Mouse (Mus musculus): ENCODE data around the gene Il4i1.

The Il4i1 gene

DNA sequence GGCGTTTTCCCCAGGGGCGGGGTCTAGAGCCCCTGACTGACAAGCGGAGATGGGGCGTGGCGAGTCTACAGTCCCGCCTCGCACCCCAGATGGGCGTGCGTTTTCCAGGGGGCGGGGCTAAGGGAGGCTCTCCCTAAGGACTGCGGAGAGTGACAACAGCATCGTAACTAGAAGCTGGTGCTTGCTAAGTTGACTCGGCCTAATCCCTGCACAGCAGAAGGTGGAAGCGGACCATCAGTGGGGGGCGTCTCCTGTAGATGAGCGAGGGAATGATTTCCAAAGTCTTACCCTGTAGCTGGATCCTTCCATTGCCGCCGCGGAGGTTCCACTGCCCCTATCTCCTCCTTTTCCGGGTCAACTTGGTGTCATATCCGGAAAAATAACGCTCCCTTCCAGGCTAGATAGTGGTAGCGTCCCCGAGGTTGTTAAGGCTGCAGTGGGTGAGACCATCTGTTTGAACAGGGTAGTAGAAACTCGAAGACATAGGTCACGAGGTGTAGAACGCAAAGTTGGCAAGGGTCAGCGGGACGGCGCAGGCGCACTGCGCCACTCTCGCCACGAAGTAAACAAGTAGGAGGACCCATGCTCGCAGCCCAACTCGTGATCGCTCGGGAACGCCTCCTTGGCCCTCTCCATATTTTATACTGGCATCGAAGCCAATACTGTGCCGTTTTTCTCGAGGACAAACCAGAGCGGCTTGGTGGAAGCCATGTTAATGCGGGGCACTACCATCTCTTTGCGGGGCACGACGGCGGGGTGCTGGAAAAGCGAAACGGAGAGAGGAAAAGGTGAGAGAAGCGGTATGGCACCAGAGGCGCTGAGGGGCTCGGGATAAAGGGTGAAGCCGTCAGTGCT lies 32.6 kb downstream of the Il4i1 start, which contains the start of the genes Akt1s1 and Tbc1d17:
Gene Akt1s1 (plus strand): TSS at position 431 of the 855 bp plus-strand sequence.
Gene Tbc1d17 (minus strand): TSS at position 519 of the 855 bp plus-strand sequence.
- DNase-seq (ENCODE audit: low spot score in 2 of 2): peak; percentile 99 to 100

DNA sequence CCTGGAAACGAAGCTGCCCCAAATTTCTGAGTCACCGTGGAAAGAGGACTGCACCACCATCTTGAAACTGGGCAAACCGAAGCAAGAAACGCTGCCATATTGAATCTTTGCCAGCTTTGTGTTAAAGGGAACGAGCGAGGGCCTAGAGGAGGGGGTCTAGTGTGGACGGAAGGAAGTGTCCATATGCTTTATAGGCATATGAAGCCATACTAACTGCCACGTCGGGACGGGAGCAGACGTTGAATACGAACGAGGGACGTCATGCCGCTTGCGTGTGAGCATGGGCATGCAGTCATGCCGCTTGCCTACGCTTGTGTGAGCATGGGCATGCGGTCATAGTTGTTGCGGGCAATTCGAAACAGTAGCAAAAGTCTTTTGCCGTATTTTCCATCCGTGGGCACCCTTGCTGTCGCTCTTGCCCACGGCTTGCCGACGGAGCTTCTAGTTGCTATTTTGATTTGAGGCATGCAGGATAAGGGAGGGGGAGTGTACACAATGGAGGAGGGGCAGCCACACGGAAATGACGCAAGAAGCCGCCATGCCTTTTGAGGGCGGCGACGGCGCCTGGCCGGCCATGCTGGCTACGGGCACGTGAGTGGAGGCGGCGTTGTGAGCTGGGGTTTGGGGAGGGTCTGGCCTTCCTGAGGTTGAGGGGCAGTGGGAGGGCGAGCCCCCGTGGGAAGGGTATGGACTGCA lies 33.4 kb downstream of the Il4i1 start:
- peak; percentile 89 to 93 for DNase-seq (ENCODE audit: low spot score in 2 of 2)

DNA sequence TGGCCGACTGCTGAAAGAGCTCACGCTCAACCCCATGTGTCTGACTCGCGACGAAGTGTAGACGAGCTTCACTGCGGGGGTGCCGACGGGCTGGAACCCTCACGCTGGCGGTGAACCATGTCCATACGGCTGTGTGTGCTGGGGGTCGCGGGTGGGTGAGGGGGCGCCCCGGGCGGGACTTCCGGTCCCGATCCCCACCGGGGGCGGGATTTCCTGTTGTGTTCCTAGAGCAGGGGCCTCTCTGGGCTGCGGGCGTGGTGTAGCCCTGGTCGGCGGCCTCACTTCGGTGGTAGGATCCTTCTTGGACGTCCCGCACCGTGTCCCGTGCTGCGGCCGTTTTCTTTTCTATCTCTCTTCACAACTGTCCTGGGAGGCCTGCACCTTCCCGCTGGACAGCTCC lies 34.0 kb downstream of the Il4i1 start:
- DNase-seq (ENCODE audit: low spot score in 2 of 2): peak; percentile 64 to 73

DNA sequence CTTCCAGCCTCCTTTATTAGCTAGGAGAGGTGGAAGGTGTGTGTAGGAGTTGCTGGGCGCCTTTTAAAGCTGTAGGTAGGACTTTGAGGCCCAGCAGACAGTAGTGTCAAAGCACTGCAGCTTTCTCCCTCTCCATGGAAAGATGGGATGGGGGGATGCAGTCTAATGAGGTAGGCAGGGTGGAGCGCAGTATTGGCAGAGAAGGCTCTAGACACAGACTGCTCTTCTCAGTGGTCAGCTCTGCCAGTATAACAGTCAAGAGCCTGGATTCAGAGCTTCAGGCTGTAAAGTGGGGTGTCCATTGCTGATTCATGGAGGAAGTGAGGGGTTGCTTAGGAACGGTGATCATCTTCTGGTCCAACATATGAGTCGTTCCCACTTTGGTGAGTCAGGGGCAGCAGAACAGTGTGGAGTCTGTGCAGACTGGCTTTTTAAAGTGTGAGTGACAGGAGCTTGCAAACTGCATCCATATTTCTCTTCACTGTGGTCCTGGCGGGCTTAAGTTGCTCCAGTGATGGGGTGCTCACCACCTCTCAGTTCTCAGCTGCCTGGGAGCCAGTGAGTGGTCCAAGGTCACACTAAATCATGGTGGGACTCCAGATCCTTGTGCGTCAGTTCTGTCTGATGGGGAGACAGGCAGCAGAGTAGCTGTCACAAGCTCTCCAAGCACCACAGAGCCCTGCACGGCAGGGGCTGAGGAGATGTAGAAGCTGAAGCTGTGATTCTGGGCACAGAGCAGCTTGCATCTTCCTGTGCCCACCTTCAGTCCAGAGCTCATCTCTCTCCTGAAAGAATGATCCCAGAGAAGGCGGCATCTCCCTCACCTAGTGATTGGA lies 34.8 kb downstream of the Il4i1 start:
- DNase-seq (ENCODE audit: low spot score in 2 of 2): peak in 1 of 2 experiments; percentile 10

DNA sequence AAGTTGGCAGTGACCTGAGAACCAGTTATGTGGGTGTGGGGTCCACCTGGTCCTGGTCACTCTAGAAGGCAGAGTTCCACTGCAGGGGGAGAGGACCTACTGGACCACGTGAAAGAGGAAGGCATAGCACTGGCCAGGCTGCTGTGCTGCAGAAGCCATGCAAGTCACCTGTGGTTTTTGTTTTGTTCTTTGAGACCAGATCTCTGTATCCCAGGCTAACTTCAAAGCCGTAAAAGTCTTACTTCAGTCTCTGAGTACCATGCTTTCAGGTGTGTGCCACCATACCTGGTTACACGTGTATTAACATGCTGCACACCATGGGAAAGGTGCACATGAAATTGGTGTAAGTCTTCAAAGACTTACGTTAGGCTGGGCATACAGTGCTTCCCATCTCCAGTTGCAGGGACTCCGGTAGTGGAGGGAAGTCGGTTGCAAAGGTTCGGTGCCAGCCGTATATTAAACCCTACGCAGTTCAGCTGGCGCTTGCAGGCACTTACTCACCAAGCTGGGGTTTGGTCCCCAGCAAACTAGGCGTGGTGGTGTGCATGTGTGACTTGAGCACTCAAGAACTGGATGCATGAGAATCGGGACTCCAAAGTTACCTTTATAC lies 35.5 kb downstream of the Il4i1 start:
- no peak for DNase-seq (ENCODE audit: low spot score in 2 of 2)

DNA sequence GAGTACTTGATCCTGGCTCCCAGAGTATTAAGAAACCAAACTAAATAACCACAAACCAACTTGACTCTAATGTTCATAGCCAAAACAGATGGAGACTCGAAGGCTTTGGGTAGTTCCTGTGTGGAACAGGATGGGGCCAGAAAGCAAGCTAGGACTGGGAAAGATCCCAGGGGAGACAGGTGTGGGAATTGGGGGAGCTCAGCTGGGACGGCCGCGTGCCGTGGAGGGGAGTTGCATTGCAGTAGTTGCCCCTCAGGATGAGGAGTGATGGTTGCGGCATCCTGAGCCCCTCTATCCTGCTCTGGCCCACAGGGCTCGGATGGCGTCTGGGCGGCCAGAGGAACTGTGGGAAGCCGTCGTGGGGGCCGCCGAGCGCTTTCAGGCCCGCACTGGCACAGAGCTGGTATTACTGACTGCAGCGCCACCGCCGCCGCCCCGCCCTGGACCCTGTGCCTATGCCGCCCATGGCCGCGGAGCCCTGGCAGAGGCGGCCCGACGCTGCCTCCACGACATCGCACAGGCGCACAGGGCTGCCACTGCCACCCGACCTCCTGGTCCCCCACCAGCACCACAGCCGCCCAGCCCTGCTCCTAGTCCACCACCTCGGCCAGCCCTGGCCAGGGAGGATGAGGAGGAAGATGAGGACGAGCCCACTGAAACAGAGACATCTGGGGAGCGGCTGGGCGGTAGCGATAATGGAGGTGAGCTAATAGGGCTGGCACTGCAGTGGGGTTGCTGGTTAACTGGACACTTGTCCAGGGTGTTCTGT lies 36.3 kb downstream of the Il4i1 start:
- no peak for DNase-seq (ENCODE audit: low spot score in 2 of 2)

DNA sequence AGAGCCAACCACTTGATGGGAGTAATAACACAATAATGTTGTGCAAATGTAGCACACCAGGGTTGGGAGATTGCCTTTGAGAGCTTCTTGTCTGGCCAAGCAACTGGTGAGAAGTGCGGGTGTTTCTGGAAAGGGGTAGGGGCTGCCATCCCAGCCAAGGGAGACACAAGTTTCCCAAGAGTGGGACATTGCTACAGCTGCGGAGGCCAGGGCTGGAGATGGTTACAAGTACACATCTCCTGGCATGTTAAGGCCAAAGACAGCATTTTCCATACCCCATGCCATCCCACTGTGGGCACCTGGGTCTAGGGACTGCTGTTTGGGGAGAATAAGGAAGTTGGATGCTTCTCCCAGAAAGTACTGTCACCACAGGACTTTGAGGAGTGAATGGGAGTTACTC lies 36.9 kb downstream of the Il4i1 start:
- no peak for DNase-seq (ENCODE audit: low spot score in 2 of 2)

DNA sequence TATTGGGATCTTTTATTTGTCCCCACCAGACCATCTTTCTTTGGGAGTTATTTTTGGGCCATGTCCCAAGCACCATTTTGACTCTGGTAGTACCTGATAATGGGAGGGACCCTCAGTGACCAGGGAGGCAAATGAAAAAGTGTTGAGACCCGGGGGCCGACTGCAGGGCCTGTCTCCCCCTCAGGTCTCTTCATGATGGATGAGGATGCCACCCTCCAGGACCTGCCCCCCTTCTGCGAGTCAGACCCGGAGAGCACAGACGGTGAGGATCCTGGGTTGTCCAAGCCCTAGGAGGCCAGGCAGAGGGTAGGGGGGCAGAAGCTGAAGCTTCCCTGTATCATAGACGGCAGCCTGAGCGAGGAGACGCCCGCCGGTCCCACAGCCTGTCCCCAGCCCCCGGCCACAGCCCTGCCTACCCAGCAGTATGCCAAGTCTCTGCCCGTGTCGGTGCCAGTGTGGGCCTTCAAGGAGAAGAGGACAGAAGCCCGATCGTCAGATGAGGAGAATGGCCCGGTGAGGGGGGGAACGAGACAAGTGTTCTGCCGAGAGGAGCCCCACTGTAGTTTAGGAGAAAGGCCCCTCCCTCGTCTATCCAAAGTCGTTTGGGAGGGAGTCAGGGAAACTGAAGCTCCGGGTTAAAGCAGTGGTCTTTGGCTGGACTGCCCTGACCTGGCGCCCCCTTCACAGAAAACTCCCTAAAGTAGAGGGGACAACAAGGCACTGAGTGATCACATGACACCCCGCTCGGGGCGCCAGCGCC lies 37.6 kb downstream of the Il4i1 start:
- DNase-seq (ENCODE audit: low spot score in 2 of 2): no peak

DNA sequence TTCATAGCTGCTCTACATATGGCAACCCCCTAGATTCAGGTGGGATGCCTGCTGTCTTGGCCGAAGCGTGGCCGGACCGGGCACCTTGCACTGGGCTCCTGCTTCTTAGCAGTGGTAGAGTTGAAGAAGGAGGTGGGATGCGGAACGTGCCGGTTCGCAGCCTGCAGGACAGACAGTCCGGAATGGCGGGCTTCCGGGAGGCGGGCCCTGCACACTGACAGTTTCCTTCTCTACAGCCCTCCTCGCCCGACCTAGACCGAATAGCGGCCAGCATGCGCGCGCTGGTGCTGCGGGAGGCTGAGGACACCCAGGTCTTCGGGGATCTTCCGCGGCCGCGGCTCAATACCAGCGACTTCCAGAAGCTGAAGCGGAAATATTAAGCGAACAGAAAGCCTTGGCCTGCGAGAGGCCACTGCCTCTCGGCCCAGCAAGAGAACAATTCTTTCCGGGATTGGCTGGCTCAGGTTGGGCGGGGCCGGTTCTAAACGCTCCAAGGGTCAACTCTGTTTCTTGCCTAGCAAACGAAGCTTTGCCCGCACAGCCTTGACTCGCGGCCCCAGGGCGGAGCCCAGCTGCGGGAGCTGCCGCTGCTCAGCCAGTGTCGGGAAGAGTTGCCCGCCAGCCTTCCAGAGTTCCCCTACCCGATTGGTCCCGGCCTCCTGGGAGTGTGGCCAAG lies 38.3 kb downstream of the Il4i1 start:
- peak; percentile 60 to 73 for DNase-seq (ENCODE audit: low spot score in 2 of 2)

DNA sequence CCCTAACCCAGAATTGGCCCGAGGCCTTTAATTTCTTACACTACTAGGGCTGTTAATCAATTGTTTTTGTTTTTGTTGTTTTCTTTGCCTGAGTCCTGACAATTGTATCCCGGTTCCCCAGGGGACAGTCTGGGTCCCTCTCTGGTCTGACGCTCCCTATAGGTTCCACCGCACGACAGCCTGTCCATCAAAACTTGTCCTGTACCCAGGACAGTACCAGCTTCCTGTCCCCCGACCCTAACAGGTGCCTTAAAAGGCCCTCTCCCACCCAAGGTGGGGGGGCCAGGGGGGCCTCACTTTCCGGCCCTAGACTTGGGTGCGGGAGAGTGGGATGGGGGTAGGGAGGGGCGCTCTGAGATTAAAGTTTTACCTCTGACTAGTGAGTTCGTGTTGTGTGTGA lies 38.8 kb downstream of the Il4i1 start:
- no peak for DNase-seq (ENCODE audit: low spot score in 2 of 2)

DNA sequence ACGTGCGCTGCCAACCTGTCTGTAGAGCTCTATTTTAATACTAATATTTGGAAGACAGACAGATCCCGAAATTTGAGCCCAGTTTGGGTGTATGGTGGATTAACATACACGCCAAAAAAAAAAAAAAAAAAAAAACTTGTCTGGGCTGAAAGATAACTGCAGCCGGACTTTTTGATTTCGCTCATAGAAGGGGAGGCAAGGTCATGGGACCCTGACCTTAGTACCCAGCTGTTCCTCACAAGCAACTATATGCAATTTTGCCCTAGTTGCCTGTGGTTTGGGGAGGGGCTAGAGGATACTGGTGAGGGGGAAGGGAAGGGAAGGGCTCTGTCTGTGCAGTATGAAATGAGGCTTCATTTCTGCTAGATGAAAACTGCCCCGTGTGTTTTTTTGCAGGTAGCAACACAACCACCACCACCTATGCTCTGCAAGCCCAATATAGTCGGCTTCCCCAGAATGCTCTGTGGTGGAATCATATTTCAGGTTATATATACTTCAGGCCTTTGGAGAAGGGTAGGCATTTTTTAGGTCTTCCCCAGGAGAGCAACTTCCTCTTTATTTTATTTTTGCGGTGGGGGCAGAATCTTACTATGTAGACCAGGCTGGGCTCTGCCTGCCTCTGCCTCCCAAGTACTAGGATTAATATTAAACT lies 40.2 kb downstream of the Il4i1 start:
- DNase-seq (ENCODE audit: low spot score in 2 of 2): no peak

DNA sequence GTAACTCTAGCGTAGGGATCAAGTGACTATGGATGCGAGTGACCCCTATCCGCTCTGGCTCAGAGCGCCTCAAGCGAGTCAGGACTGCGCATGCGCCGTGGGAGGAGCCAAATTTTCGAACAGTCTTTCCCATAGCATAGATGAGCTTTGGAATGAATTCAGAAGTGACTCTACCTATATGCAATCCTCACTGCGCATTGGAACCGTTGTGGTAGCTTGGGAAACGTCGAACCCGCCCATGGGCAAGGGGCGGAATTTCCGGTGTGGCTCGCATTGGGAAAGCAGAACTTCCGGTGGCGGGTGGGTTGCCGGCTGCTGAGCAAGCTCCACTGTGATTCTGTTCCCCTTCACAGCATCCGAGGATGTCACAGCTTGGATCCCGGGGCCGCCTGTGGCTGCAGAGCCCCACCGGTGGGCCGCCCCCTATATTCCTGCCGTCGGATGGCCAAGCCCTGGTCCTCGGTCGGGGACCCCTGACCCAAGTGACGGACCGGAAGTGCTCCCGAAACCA lies 40.9 kb downstream of the Il4i1 start, which contains the start of gene Pnkp:
Gene Pnkp (plus strand): TSS at position 98 of the 511 bp plus-strand sequence.
- DNase-seq (ENCODE audit: low spot score in 2 of 2): peak; percentile 95

DNA sequence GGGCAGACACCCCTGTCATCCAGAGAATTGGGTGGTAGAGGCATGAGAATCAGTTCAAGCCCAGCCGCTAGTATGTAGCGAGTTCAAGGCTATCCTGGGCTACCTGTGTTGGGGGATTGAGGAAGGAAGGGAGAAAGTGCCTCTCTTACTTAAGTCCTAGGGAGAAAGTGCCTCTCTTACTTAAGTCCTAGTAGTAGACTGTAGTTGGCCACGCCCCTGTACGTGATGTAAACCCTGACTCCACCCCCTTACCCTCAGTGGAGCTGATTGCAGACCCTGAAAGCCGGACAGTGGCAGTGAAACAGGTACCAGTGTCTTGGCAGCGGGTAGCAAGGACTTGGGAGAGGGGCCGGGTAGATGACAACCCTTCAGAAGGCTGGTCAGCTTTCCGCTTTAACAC lies 41.7 kb downstream of the Il4i1 start:
- no peak for DNase-seq (ENCODE audit: low spot score in 2 of 2)

DNA sequence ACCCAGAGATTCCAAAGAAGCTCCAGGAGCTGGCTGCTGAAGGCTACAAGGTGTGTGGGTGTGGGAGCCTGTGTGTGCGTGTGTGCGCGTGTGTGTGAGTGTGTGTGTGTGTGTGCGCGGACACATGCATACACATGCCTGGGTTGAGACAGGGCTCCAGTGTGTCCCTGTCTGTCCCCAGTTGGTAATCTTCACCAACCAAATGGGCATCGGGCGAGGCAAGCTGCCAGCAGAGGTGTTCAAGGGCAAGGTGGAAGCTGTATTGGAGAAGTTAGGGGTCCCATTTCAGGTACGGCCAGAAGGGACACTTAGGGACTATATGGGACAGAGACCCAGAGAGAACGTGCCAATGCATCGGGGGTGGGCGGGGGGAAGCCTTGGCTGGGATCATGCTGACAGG lies 43.7 kb downstream of the Il4i1 start:
- no peak for DNase-seq (ENCODE audit: low spot score in 2 of 2)

DNA sequence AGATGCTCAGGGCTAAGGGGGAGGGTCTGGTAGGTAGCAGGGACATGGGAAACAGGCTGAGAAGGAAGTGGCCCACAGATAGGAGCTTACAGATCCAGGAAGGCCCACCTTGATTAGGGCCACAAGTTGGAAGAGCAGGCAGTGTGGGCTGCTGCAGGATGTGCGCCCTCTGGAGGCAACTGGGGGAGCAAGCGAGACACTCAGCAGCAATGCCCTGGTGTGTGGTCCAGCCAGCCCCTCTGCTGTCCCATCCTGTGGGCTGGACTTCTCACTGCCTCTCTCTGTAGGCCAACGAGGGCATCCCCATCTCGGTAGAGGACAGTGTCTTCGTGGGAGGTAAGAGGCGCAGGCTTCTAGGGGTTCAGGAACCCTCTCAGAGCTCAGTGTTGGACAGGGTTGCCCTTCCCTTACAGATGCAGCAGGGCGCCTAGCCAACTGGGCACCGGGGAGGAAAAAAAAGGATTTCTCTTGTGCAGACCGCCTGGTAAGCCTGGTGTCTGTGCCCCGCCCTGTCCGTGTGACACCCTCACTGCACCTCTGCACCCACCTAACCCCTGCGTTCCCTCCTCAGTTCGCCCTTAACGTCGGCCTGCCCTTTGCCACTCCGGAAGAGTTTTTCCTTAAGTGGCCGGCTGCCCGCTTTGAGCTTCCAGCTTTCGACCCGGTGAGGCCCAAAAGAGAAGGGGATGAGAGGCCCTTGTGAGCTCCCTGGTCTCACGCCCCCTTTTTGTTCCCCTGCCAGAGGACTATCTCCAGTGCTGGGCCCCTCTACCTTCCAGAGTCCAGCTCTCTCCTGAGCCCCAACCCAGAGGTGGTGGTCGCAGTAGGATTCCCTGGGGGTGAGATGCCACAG lies 44.6 kb downstream of the Il4i1 start:
- DNase-seq (ENCODE audit: low spot score in 2 of 2): peak; percentile 66 to 72

DNA sequence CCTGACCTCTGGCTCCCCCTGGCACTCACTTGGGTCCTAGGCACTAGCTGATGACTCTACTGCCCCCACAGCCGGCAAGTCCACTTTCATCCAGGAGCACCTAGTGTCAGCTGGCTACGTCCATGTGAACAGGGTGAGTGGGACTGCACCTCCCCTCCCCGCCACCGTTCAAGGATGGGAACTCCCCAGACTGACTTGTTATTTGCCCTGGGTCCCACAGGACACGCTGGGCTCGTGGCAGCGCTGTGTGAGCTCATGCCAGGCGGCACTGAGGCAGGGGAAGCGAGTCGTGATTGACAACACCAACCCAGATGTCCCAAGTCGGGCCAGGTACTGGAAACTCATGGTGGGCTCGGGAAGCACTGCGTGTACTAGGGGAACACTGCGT lies 45.2 kb downstream of the Il4i1 start:
- no peak for DNase-seq (ENCODE audit: low spot score in 2 of 2)

DNA sequence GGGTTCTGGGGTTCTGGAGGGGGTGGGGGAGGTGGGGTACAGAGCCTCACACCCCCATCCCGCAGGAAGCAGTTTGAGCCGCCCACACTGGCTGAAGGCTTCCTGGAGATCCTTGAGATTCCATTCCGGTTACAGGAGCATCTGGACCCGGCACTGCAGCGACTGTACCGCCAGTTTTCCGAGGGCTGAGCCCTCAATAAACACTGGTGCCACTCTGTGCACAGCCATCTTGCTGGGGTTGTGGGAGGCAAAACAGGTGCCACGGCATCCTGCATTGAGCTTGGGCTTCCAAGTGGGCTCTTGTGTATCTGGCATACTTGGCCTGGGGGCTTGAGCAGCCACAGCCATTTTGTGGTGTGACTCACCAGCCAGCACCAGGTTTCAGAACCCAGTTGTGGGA lies 46.2 kb downstream of the Il4i1 start:
- no peak for DNase-seq (ENCODE audit: low spot score in 2 of 2)

DNA sequence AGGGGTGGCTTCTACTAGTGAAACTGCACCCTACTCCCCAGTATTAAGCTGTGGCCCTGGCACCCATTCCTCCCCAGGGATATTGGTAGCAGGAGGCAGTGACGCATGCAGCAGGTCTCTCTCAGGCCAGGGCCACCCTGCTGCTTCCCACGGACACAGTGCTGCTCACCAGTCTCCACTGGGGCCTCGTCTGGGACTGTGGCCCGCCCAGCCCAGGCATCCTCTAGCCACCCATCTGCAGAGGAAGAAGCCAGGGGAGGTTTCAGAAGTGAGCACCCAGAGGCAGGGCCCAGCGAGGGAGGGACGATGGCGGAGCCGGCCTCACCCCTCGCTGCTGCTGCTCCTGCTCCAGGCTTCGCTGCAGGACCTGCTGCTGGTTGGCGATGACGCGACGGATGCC lies 47.0 kb downstream of the Il4i1 start:
- no peak for DNase-seq (ENCODE audit: low spot score in 2 of 2)
